Mouse (Mus musculus) urinary bladder, postnatal 36 days (tissue): ENCODE measurements at regions not wholly inside any gene's neighbourhood (a gene's known extent, or its start where the extent isn't known, plus 50 kb on each side); places are given as distances from the start of the nearest gene placed in this dataset.

Source experiments
- DNase-seq, 2 experiments: peaks; one replicate each; pipeline ENCODE4 v3.0.0; 2022; ENCODE audit warnings: low spot score in 2 of 2, mixed read lengths in 1 of 2

DNA sequence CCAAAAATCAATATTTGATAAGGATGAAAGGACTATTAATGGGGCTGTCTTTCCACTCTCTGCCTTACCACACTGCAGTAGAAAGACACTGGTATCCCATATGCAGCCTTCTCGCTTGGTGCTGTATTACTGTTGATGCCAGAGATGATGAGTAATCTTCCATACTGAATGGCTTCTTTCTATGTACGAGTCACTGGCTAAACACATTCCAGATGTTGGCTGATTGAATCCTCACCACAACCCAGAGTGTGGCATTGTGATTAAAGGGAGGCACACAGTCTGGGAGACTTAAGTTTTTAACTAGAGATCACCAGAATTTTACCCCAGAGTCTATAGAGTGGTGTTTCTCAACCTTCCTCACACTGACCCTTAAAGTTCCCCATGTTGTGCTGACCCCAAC, 84.9 kb upstream of the Ank start:
- no peak for DNase-seq

DNA sequence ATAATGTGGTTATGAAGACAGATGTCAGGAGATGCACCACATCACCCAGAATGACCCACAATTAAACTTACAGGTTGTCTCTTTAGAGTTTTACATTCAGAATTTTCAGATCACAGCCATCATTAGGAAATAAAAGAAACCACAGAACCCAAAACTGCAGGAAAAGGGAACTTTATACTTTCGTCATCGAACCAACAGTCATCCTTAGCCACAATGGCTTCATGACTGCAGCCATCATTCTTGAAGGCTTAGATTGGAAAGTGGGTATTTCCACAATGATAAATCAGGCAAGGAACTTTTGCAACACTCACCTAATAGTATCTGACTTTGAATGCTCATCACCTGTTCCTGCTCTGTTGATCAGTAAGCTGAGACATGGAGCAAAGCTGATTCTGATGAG, 75.9 kb upstream of the Ank start:
- DNase-seq = no peak

DNA sequence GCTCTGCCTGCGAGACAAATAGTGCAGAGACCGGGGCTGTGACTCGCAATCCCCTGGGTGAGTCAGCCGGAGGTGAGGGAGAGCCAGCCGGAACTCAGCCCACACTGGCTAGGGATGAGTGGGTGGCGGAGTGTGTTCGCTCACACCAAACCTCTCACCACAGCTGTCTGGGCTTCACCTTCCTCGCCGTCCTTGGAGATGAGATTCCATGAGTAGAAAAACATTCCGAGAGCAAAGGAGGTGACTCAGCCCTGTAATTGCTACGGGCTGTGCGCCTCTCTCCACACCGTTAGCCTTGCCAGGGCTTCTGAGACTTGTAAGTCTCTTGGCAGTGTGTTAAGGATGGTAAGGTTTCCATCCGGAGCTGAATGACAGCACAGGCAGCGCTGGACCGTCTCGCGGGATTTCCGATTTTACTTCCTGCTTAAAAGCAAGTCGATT, 60.7 kb upstream of the Ank start:
- DNase-seq = no peak

DNA sequence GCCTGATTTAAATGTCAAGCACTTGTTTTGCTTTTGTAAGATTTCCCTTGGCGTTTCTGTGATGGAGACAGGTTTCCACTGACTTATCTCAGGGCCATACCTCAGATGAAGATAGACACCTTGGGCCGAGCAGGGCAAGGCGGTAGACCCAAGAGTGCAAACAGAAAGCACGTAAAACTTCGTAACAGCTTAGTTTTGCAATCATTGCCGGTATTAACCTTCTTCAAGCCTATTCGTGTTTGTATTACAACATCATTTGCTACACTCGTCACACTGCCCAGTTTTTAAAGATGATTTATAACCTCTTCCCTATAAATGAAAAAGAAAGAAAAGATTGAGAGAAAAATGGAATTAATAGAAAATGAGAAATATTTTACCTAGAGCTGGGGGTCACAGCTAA, 56.6 kb upstream of the Ank start:
- no peak for DNase-seq

DNA sequence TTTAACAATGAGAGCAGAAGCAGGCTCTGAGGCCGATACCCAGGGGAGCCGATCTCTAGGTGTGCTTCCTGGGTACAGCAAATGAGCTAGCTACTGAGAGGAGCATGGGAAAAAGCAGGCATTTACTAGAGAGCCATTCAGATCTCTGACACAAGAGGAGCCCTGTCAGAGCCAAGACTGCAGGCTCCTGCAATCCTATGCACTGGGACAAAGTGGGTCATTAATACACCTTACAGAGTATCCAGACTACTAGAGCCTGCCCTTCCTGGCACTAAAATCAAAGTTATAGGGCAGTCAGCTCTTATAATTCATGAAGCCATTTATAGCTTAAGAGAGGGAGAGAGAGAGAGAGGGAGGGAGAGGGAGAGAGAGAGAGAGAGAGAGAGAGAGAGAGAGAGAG, 54.2 kb upstream of the Ank start:
- DNase-seq = no peak

DNA sequence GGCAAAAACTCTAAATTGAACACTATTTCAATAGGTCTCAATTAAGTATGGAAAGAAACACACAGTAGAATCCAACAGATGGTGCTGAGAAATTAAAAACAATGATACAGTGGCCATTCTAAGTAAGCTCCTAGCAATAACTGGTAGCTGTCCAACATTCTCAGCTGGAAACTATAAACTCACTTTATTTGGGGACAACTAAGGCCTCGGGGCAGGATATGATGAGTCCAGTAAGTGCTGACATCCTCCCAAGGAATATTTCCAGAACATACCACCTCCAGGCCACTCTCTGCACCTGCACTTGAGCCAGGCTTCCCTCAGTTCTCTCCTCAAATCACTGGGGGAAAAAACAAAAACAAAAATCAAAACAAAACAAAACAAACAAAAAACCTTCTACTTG, 53.7 kb upstream of the Ank start:
- DNase-seq = no peak

DNA sequence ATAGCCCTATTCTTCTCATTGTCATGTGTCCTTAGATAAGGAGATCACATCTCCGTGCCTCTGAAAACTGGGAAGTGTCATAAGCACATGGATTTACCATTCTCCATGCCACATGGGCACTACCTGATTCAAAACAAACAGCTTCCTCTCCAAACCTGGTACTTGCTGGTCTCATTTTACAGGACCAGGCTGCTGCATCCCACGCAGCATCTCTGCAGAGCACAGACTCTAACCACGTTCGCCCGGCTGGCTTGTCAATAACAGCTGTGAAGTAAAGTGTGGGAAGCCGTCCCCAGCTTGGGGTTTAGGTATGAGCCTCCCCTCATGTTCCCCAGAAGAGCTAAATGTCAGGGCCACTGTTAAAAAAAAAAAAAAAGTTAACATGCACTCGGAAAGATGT, 53.0 kb upstream of the Ank start:
- DNase-seq = no peak

DNA sequence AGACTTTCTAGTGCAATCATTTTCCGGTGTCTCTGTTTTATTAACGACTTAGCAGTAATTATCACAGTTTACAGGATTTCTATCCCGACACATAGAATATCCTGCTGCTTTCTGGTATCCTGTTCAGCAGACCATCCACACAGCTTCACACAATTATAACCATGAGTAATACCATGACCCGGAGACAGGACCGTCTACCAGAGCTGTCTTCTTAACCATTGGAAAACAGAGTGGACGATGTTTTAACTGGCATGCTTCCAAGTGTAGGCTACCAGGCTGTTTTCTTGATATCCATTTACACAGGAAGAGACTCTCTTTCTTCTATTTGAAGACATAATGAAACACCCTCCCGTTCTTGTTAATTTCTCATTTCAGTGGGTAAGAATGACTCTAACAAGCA, 51.7 kb upstream of the Ank start:
- no peak for DNase-seq
